Mouse (Mus musculus) cerebellum, adult 2 months (tissue): ENCODE data around the gene Osbpl5. TPM values are rescaled to one million over a fixed set of nuclear protein-coding genes. Genes with fewer than 3 reads are reported as not detected.
"Not testable (repeated sequence)": the region's sequence is repeated elsewhere in the genome, so short reads cannot be mapped to it uniquely, and the experiment has no call there.

Experiments used
- DNase-seq, 2 experiments: peaks; one replicate each; pipeline ENCODE4 v3.0.0; 2021
- H3K27ac ChIP-seq: fragments of 200-500 bp; 2 replicates; pipeline ENCODE4 v1.5.1; 2012; ENCODE audit warnings: low read length, control low read depth, inconsistent platforms; ENCODE audit not compliant: insufficient read depth
- H3K27me3 ChIP-seq: fragments of 200-500 bp; 2 replicates; pipeline ENCODE4 v1.6.1; 2012; ENCODE audit warnings: inconsistent platforms, mild to moderate bottlenecking, low read length, moderate library complexity; ENCODE audit not compliant: control insufficient read depth, insufficient read depth
- H3K4me1 ChIP-seq: fragments of 200-500 bp; 2 replicates; pipeline ENCODE4 v1.6.1; 2011; ENCODE audit warnings: low read length; ENCODE audit not compliant: control insufficient read depth, insufficient read depth
- H3K4me3 ChIP-seq: fragments of 200-500 bp; replicated peaks from 2 replicates; pipeline ENCODE3; 2011; ENCODE audit warnings: mild to moderate bottlenecking, low read depth, low read length, control low read depth; ENCODE audit not compliant: insufficient read depth
- CTCF ChIP-seq: fragments of 200-500 bp; IDR thresholded peaks from 2 replicates; pipeline ENCODE4 v1.5.1; 2011; ENCODE audit warnings: low read depth, mild to moderate bottlenecking, control low read depth, low read length, moderate library complexity, borderline replicate concordance; ENCODE audit not compliant: insufficient read depth
- POLR2A ChIP-seq: fragments of 200-500 bp; IDR thresholded peaks from 2 replicates; pipeline ENCODE4 v1.6.1; 2011; ENCODE audit warnings: low read length, control low read depth, borderline replicate concordance; ENCODE audit not compliant: insufficient read depth
- WGBS: fragments of 180-500 bp; shearing (Covaris S2); methylation state at CpG from one replicate; pipeline ENCODE4 v1.1.7; 2018; 5-methylcytosine and 5-hydroxymethylcytosine counted together
- polyA plus RNA-seq: library from polyadenylated mRNA; depleted of rRNA; stranded (reverse); fragments of >200 nt; gene quantifications from 2 replicates; pipeline ENCODE4 v1.2.3, GENCODE M21; 2012; rRNA removed

The Osbpl5 gene
- polyA plus RNA-seq, 1 experiment = 35.6 TPM

- no peak for DNase-seq
- no peak for TF ChIP-seq CTCF
- no peak for TF ChIP-seq POLR2A
- H3K4me1 ChIP-seq = no peaks in the 10 kb centered on the region
- H3K27ac ChIP-seq = no peak overlapping the region
- H3K4me3 ChIP-seq = no peak overlapping the region
- no peaks in the 10 kb centered on the region for H3K27me3 ChIP-seq
These were observed 90.1 kb downstream of the Osbpl5 start for GRCm38 (mm10) chr7:143666427-143667311.

- Histone ChIP-seq H3K4me3 (no peak overlapping the region), H3K27ac (no peak overlapping the region), H3K27me3 (no peaks in the 10 kb centered on the region), H3K4me1 (no peaks in the 10 kb centered on the region)
- no peak for DNase-seq
- no peak for TF ChIP-seq CTCF
- 68% methylated on average over 2 of the region's 2 CpGs for WGBS
These were observed 93.3 kb downstream of the Osbpl5 start for GRCm38 (mm10) chr7:143663470-143663869.

GRCm38 (mm10) chr7:143660797-143661196 is 96.0 kb downstream of the Osbpl5 start:
- no peak for DNase-seq
- no peak for TF ChIP-seq CTCF
- TF ChIP-seq POLR2A = no peak
- no peak overlapping the region for H3K4me3 ChIP-seq
- H3K27me3 ChIP-seq = no peaks in the 10 kb centered on the region
- no peak overlapping the region for H3K27ac ChIP-seq
- no peaks in the 10 kb centered on the region for H3K4me1 ChIP-seq

GRCm38 (mm10) chr7:143649769-143650346 is 106.9 kb downstream of the Osbpl5 start:
- WGBS = 50% methylated on average over 10 of the region's 10 CpGs
- not testable (repeated sequence) for H3K27me3 ChIP-seq, H3K4me1 ChIP-seq, DNase-seq, H3K27ac ChIP-seq
- H3K4me3 ChIP-seq = peak overlapping the region; percentile 54

GRCm38 (mm10) chr7:143649034-143649768 is 107.6 kb downstream of the Osbpl5 start, which contains the start of gene Tnfrsf22:
Gene Tnfrsf22, minus strand, starts transcription at chr7:143649661.
- 3% methylated on average over 39 of the region's 39 CpGs for WGBS

GRCm38 (mm10) chr7:143643949-143644348 is 112.8 kb downstream of the Osbpl5 start:
- H3K4me1 ChIP-seq, H3K27ac ChIP-seq, H3K27me3 ChIP-seq, DNase-seq, H3K4me3 ChIP-seq: not testable (repeated sequence)
- 94% methylated on average over 2 of the region's 2 CpGs for WGBS

More at GRCm38 (mm10) chr7:143649034-143649768, 107.6 kb downstream of the Osbpl5 start, which contains the start of gene Tnfrsf22:
- Histone ChIP-seq H3K27me3 (no peaks in the 10 kb centered on the region), H3K4me1 (no peaks in the 10 kb centered on the region), H3K27ac (no peak within 1 kb of the TSS), H3K4me3 (peak within 1 kb of the TSS; percentile 54)
- TF ChIP-seq POLR2A = no peak
- no peak for TF ChIP-seq CTCF
- DNase-seq = peak; percentile 47

Other genes starting within 250 kb of the Osbpl5 start
- gene Nap1l4, start 207.9 kb downstream of the Osbpl5 start, polyA plus RNA-seq = 164 and 185 TPM in 2 replicates
- 46.2 and 50.1 TPM in 2 replicates for gene Cars, start 156.9 kb downstream of the Osbpl5 start, polyA plus RNA-seq
- 0.05 TPM in 2 replicates for gene Tnfrsf26, start 128.3 kb downstream of the Osbpl5 start, polyA plus RNA-seq
- gene Tnfrsf22, start 107.3 kb downstream of the Osbpl5 start, polyA plus RNA-seq = 3.6 and 3.8 TPM in 2 replicates
- 1.5 and 3.1 TPM in 2 replicates for gene Tnfrsf23, start 71.1 kb downstream of the Osbpl5 start, polyA plus RNA-seq
- not detected in 2 replicates for gene Mrgprg, start 10.0 kb upstream of the Osbpl5 start, polyA plus RNA-seq
- 4.0 and 4.4 TPM in 2 replicates for gene Mrgpre, start 27.5 kb upstream of the Osbpl5 start, polyA plus RNA-seq
- 10.8 and 12.5 TPM in 2 replicates for gene Nadsyn1, start 65.9 kb upstream of the Osbpl5 start, polyA plus RNA-seq
- gene Dhcr7, start 66.2 kb upstream of the Osbpl5 start, polyA plus RNA-seq = 70.7 and 79.2 TPM in 2 replicates
- not detected in 2 replicates for gene Gm498, start 109.9 kb upstream of the Osbpl5 start, polyA plus RNA-seq
- 46.3 and 53.6 TPM in 2 replicates for gene Shank2, start 244.9 kb upstream of the Osbpl5 start, polyA plus RNA-seq